Mouse (Mus musculus) G1E (cell line): ENCODE measurements around the gene Rtl3. TPM values are rescaled to one million over a fixed set of nuclear protein-coding genes. Genes with fewer than 3 reads are reported as not detected.

Source experiments
- ATAC-seq: 2 replicates; pipeline ENCODE4 v1.8.0; 2016; ENCODE audit warnings: mild to moderate bottlenecking; ENCODE audit not compliant: insufficient number of reproducible peaks, poor library complexity, low FRiP score, severe bottlenecking; ENCODE audit errors: extremely low read depth
- DNase-seq: peaks from one replicate; pipeline ENCODE4 v3.0.0; 2012; ENCODE audit warnings: low spot score
- H3K27me3 ChIP-seq: 2 replicates; pipeline ENCODE4 v1.6.1; 2012; ENCODE audit warnings: mild to moderate bottlenecking, low read length, inconsistent platforms; ENCODE audit not compliant: insufficient read depth
- H3K36me3 ChIP-seq: replicated peaks from 2 replicates; pipeline ENCODE3; 2012; ENCODE audit warnings: mild to moderate bottlenecking, inconsistent platforms
- H3K4me1 ChIP-seq: 2 replicates; pipeline ENCODE4 v1.6.1; 2012; ENCODE audit warnings: low read depth, low read length, inconsistent platforms, mixed read lengths; ENCODE audit not compliant: insufficient read depth
- H3K4me3 ChIP-seq: 2 replicates; pipeline ENCODE4 v1.5.1; 2012; ENCODE audit warnings: low read depth, mild to moderate bottlenecking, inconsistent platforms, low read length, moderate library complexity, mixed read lengths
- H3K9me3 ChIP-seq: replicated peaks from 2 replicates; pipeline ENCODE4 v1.6.1; 2012; ENCODE audit warnings: inconsistent platforms
- CTCF ChIP-seq: IDR thresholded peaks from 2 replicates; pipeline ENCODE4 v1.5.1; 2012; ENCODE audit warnings: low read depth, low read length, inconsistent platforms, mixed read lengths
- GATA1 ChIP-seq: IDR thresholded peaks from 2 replicates; pipeline ENCODE4 v1.6.1; 2012; ENCODE audit warnings: borderline replicate concordance, low read length, inconsistent platforms, mixed read lengths
- GATA2 ChIP-seq: IDR thresholded peaks from 2 replicates; pipeline ENCODE4 v1.6.1; 2012; ENCODE audit warnings: low read depth, low read length, inconsistent platforms, borderline replicate concordance
- POLR2AphosphoS5 ChIP-seq: IDR thresholded peaks from 2 replicates; pipeline ENCODE4 v1.6.1; 2012; ENCODE audit warnings: low read depth, low read length, inconsistent platforms; ENCODE audit not compliant: insufficient replicate concordance
- TAL1 ChIP-seq: conservative IDR thresholded peaks from 2 replicates; pipeline ENCODE4 v1.6.1; 2012; ENCODE audit warnings: low read depth, low read length, inconsistent platforms, mixed read lengths
- polyA plus RNA-seq: library from polyadenylated mRNA; stranded (reverse); fragments of >175 nt; gene quantifications from 2 replicates; pipeline ENCODE4 v1.2.3, GENCODE M21; 2012
- total RNA-seq, 2 experiments: library from RNA; stranded (forward) in 1 of 2; stranded (reverse) in 1 of 2; fragments of 200-1000 nt in 1 of 2; fragments of >200 nt in 1 of 2; fragmentation: Nextera tagmentation in 1 of 2; gene quantifications; 2 replicates each; pipeline ENCODE4 v1.2.3; 2014 to 2017

Gene Rtl3
- total and polyA plus RNA-seq, 3 experiments, result 0.05 TPM; not detected in 2

GRCm38 (mm10) chrX:106809560-106810226, 30.8 kb downstream of the Rtl3 start:
- ATAC-seq (no peak), DNase-seq (no peak)
- TF ChIP-seq CTCF (no peak), GATA1 (no peak), GATA2 (no peak), TAL1 (no peak), POLR2AphosphoS5 (no peak)
- Histone ChIP-seq H3K36me3 (no peaks in the 10 kb centered on the region), H3K4me1 (no peaks in the 10 kb centered on the region), H3K9me3 (no peaks in the 10 kb centered on the region), H3K27me3 (no peaks in the 10 kb centered on the region), H3K4me3 (no peak overlapping the region)

GRCm38 (mm10) chrX:106804387-106804786, 36.1 kb downstream of the Rtl3 start:
- no peak for ATAC-seq
- no peaks in the 10 kb centered on the region for H3K9me3 ChIP-seq
- H3K4me3 ChIP-seq, result no peak overlapping the region
- no peaks in the 10 kb centered on the region for H3K27me3 ChIP-seq
- no peaks in the 10 kb centered on the region for H3K4me1 ChIP-seq
- no peak for DNase-seq
- H3K36me3 ChIP-seq, result no peaks in the 10 kb centered on the region
- TF ChIP-seq CTCF, result no peak
- TF ChIP-seq POLR2AphosphoS5, result no peak
- TF ChIP-seq GATA1, result no peak

GRCm38 (mm10) chrX:106794686-106795085, 45.8 kb downstream of the Rtl3 start:
- TF ChIP-seq TAL1 (no peak), GATA2 (no peak), POLR2AphosphoS5 (no peak), CTCF (no peak), GATA1 (no peak)
- ATAC-seq (no peak), DNase-seq (no peak)
- H3K4me3 ChIP-seq, result no peak overlapping the region
- H3K4me1 ChIP-seq, result no peaks in the 10 kb centered on the region
- H3K36me3 ChIP-seq, result no peaks in the 10 kb centered on the region
- H3K9me3 ChIP-seq, result no peaks in the 10 kb centered on the region
- no peaks in the 10 kb centered on the region for H3K27me3 ChIP-seq

Other genes with a start within 250 kb of the Rtl3 start
- gene Cysltr1, start 237.0 kb downstream of the Rtl3 start, total RNA-seq (2014; fragmentation: Nextera tagmentation), result 0.39 and 1.9 TPM in 2 replicates
- 0.35 and 0.98 TPM in 2 replicates for gene Cysltr1, start 237.0 kb downstream of the Rtl3 start, total RNA-seq (2017)
- gene Cysltr1, start 237.0 kb downstream of the Rtl3 start, polyA plus RNA-seq, result not detected in 2 replicates
- gene Lpar4, start 80.0 kb upstream of the Rtl3 start, total RNA-seq (2014; fragmentation: Nextera tagmentation), result 0.38 and 0.78 TPM in 2 replicates
- gene Lpar4, start 80.0 kb upstream of the Rtl3 start, total RNA-seq (2017), result 0.17 and 0.33 TPM in 2 replicates
- gene Lpar4, start 80.0 kb upstream of the Rtl3 start, polyA plus RNA-seq, result not detected in 2 replicates
- gene P2ry10, start 247.8 kb upstream of the Rtl3 start, total RNA-seq (2014; fragmentation: Nextera tagmentation), result 28.9 and 29.1 TPM in 2 replicates
- gene P2ry10, start 247.8 kb upstream of the Rtl3 start, total RNA-seq (2017), result 4.6 and 4.8 TPM in 2 replicates
- 0.10 TPM in 2 replicates for gene P2ry10, start 247.8 kb upstream of the Rtl3 start, polyA plus RNA-seq